ENCODE assay signal across 8 mouse cellular contexts in the genomic region with DNA sequence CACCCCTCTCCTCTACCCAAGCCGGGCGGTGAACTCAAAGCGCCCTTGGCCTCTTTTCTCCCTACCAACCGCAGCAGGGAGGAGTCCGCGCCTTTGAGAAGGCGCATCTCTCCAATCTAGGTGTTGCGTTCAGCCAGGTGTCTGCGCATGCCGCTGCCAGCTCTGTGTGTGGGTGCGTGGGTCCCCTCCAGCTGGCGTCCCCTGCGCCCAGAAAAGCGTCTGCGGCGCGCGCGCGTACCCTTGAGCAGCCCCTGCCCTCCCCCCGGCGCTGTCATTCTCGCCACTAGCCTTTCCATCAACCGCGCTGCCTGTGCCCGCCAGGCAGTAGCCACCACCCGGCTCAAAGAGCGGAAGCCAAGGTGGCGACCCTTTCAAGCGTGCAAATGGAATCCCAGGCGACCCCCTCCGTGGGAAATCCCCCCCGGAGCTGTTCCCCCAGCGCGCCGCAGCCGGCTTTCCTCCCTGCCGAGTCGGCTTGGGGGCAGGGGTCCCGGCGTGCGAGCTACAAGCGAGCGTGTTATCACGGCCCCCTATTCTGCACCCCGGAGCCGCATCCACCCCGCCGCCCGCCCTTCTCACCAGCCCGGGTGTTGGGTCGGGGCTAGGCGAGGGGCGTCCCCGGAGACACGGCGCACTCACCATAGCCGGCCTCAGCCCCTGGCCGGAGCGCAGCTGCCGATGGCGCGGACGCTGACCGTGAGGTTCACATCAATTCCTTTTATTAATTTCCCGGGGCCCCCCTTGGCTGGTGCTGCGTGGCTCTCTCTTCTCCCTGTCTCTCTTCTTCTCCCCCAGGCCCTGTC. TPM values are rescaled to one million over a fixed set of nuclear protein-coding genes. Genes with fewer than 3 reads are reported as not detected.
A peak's percentile ranks its signal among the peaks of the same experiment; 100 is the strongest.
DNase-seq lines count a peak whose midpoint lies in the region; ATAC-seq lines count a peak whose summit lies in the region.

No protein-coding gene starts in this region.

- H3K27me3 ChIP-seq in forebrain, embryonic 14.5 days (replicated peaks; ENCODE audit: control insufficient read depth, insufficient read depth, low read length) = peaks cover 54% of the 10 kb centered on the region
- peaks cover 30% of the 10 kb centered on the region for H3K27me3 ChIP-seq in kidney, embryonic 16.5 days (ENCODE audit: insufficient read depth, low read length)
- no peaks in the 10 kb centered on the region; the same call in 1 of the 2 replicates for H3K27me3 ChIP-seq in lung, embryonic 16.5 days (ENCODE audit: control insufficient read depth, insufficient read depth, low read depth, low read length)

- 0% methylated on average over 61 of the region's 67 CpGs for WGBS in forebrain, embryonic 14.5 days
- under 1% methylated on average over 67 of the region's 67 CpGs for WGBS in kidney, embryonic 16.5 days
- WGBS in lung, embryonic 16.5 days = under 1% methylated on average over 67 of the region's 67 CpGs

- H3K27ac ChIP-seq in forebrain, embryonic 14.5 days (ENCODE audit: low read depth, low read length) = peak overlapping the region; percentile 83
- H3K27ac ChIP-seq in kidney, embryonic 16.5 days (ENCODE audit: low read length) = peak overlapping the region; percentile 41
- peak overlapping the region; percentile 92 for H3K27ac ChIP-seq in lung, embryonic 16.5 days (ENCODE audit: low read length)

- H3K9me3 ChIP-seq in forebrain, embryonic 14.5 days (replicated peaks; ENCODE audit: control insufficient read depth, low read length) = no peaks in the 10 kb centered on the region
- no peaks in the 10 kb centered on the region for H3K9me3 ChIP-seq in kidney, embryonic 16.5 days (ENCODE audit: low read length)
- no peaks in the 10 kb centered on the region for H3K9me3 ChIP-seq in lung, embryonic 16.5 days (ENCODE audit: control insufficient read depth, low read length)

- H3K4me3 ChIP-seq in forebrain, embryonic 14.5 days (ENCODE audit: low read depth, low read length) = peak overlapping the region; percentile 64
- H3K4me3 ChIP-seq in kidney, embryonic 16.5 days (ENCODE audit: low read length) = peak overlapping the region; percentile 74
- peak overlapping the region; percentile 82 for H3K4me3 ChIP-seq in lung, embryonic 16.5 days (ENCODE audit: low read length)

- peak; percentile 27 for DNase-seq in kidney, adult 18-20 months
- DNase-seq in kidney, adult 9 months = no peak
- DNase-seq in forebrain, embryonic 14.5 days (ENCODE audit: low spot score) = peak; percentile 47
- DNase-seq in right cerebral cortex, postnatal 10 days (ENCODE audit: low spot score in 2 of 2) = peak; percentile 78 to 80

- peaks cover 25% of the 10 kb centered on the region for H3K4me1 ChIP-seq in forebrain, embryonic 14.5 days (ENCODE audit: control insufficient read depth, insufficient read depth, low read length)
- peaks cover 37% of the 10 kb centered on the region for H3K4me1 ChIP-seq in kidney, embryonic 16.5 days (ENCODE audit: insufficient read depth, low read length)
- peaks cover 28% of the 10 kb centered on the region for H3K4me1 ChIP-seq in lung, embryonic 16.5 days (replicated peaks; ENCODE audit: control insufficient read depth, insufficient read depth, low read length)

- peak overlapping the region; percentile 97 for H3K4me2 ChIP-seq in forebrain, embryonic 14.5 days (ENCODE audit: low read length)
- H3K4me2 ChIP-seq in kidney, embryonic 16.5 days (replicated peaks; ENCODE audit: low read depth, low read length) = peak overlapping the region; percentile 100
- peak overlapping the region; percentile 68 for H3K4me2 ChIP-seq in lung, embryonic 16.5 days (ENCODE audit: low read depth, low read length)

- 0 out of 2 replicates have a peak, but pooled peaks have one; percentile 11 for ATAC-seq in cerebellum, adult (ENCODE audit: insufficient number of reproducible peaks, low FRiP score, low TSS enrichment)
- peak; percentile 45 for ATAC-seq in forebrain, embryonic 14.5 days
- peak; percentile 21 for ATAC-seq in kidney, embryonic 16.5 days (ENCODE audit: low FRiP score, low TSS enrichment)
- ATAC-seq in lung, embryonic 16.5 days (ENCODE audit: low read depth) = peak; percentile 18; the same call in 1 of the 2 replicates
- ATAC-seq in megakaryocyte-erythroid progenitor cell, adult 5-6 weeks (replicated peaks; ENCODE audit: low FRiP score, low TSS enrichment, poor library complexity, severe bottlenecking) = no peak

- H3K9ac ChIP-seq in forebrain, embryonic 14.5 days (ENCODE audit: low read length) = peak overlapping the region; percentile 81
- H3K9ac ChIP-seq in kidney, embryonic 16.5 days (replicated peaks; ENCODE audit: low read length) = peak overlapping the region; percentile 74
- H3K9ac ChIP-seq in lung, embryonic 16.5 days (ENCODE audit: low read length) = peak overlapping the region; percentile 90

- H3K36me3 ChIP-seq in forebrain, embryonic 14.5 days (ENCODE audit: control insufficient read depth, insufficient read depth, low read length) = no peaks in the 10 kb centered on the region
- H3K36me3 ChIP-seq in kidney, embryonic 16.5 days (ENCODE audit: insufficient read depth, low read length) = no peaks in the 10 kb centered on the region
- H3K36me3 ChIP-seq in lung, embryonic 16.5 days (ENCODE audit: control insufficient read depth, insufficient read depth, low read length) = no peaks in the 10 kb centered on the region

RNA-seq across cellular contexts. Expression of a gene that starts 0.7 kb away (rescaled TPM):
- polyA plus RNA-seq in forebrain, embryonic 14.5 days (2014; fragmentation: Nextera tagmentation; extraction: Ambion mirVana) = 9.7 and 11.3 TPM in 2 replicates
- polyA plus RNA-seq in kidney, embryonic 16.5 days (2015; fragmentation: Nextera tagmentation; extraction: Ambion mirVana) = 15.8 and 18.9 TPM in 2 replicates
- 33.4 and 34.2 TPM in 2 replicates for polyA plus RNA-seq in lung, embryonic 16.5 days (2015; fragmentation: Nextera tagmentation; extraction: Ambion mirVana)
- 17.2 and 28.8 TPM in 2 replicates for total RNA-seq in megakaryocyte-erythroid progenitor cell, adult 5-6 weeks (2014; fragmentation: Nextera tagmentation)
- 13.1 and 26.9 TPM in 2 replicates for total RNA-seq in megakaryocyte-erythroid progenitor cell, adult 5-6 weeks (2017)

Comparison
In these comparisons a context has a peak if more than half of its experiments do, and no peak if none do; other contexts are left out.
1. H3K27ac ChIP-seq: peak in every context shown above with its lines; median percentile 92 in lung, embryonic 16.5 days; 83 in forebrain, embryonic 14.5 days; 41 in kidney, embryonic 16.5 days.